Mouse (Mus musculus) macrophage (primary cell): ENCODE measurements around the gene Etv5. TPM values are rescaled to one million over a fixed set of nuclear protein-coding genes. Genes with fewer than 3 reads are reported as not detected.

Experiments
- H3K27ac ChIP-seq: fragments of 350-480 bp; formaldehyde crosslinking; 2 replicates; pipeline ENCODE4 v1.9.0; 2021
- H3K36me3 ChIP-seq: fragments of 350-480 bp; formaldehyde crosslinking; 2 replicates; pipeline ENCODE4 v1.9.0; 2021; ENCODE audit errors: inconsistent target
- H3K4me3 ChIP-seq: fragments of 350-480 bp; formaldehyde crosslinking; 2 replicates; pipeline ENCODE4 v1.9.0; 2021; ENCODE audit errors: inconsistent target
- H3K79me2 ChIP-seq: fragments of 350-480 bp; formaldehyde crosslinking; 2 replicates; pipeline ENCODE4 v1.9.0; 2021; ENCODE audit errors: inconsistent target
- WGBS: methylation state at CpG from one replicate; pipeline ENCODE4 v1.1.7; 2026; ENCODE audit warnings: inconsistent platforms; ENCODE audit not compliant: missing documents; 5-methylcytosine and 5-hydroxymethylcytosine counted together
- polyA plus RNA-seq: library from polyadenylated mRNA; stranded (reverse); fragments of 250-400 nt; gene quantifications from 3 replicates; pipeline ENCODE4 v1.2.4, GENCODE M21; 2018; ENCODE audit warnings: inconsistent platforms
- total RNA-seq, 78 experiments: library from RNA; depleted of rRNA; stranded (reverse); fragments of 250-400 nt; gene quantifications; 1 replicate in 9 of 78; 2 replicates in 24 of 78; 3 replicates in 43 of 78; 4 replicates in 2 of 78; pipeline ENCODE4 v1.2.4; 2018; ENCODE audit warnings: inconsistent platforms in 56 of 78

Gene Etv5
- total RNA-seq (2018; cell fraction: chromatin; rRNA removed) = 10 to 100 TPM in 11 of 26 experiments, 1 to 10 TPM in 15; 2.3 to 15.9 (median 9.1) TPM
- total RNA-seq (2018; cell fraction: cytosol; rRNA removed) = 10 to 100 TPM in 25 of 26 experiments, 1 to 10 TPM in 1; 9.2 to 16.2 (median 12.9) TPM
- total RNA-seq (2018; cell fraction: nucleus; rRNA removed) = 10 to 100 TPM in 6 of 26 experiments, 1 to 10 TPM in 20; 5.1 to 68.1 (median 7.5) TPM
- 6.4 to 103 TPM (median 10.0 TPM) in 3 replicates for polyA plus RNA-seq

DNA sequence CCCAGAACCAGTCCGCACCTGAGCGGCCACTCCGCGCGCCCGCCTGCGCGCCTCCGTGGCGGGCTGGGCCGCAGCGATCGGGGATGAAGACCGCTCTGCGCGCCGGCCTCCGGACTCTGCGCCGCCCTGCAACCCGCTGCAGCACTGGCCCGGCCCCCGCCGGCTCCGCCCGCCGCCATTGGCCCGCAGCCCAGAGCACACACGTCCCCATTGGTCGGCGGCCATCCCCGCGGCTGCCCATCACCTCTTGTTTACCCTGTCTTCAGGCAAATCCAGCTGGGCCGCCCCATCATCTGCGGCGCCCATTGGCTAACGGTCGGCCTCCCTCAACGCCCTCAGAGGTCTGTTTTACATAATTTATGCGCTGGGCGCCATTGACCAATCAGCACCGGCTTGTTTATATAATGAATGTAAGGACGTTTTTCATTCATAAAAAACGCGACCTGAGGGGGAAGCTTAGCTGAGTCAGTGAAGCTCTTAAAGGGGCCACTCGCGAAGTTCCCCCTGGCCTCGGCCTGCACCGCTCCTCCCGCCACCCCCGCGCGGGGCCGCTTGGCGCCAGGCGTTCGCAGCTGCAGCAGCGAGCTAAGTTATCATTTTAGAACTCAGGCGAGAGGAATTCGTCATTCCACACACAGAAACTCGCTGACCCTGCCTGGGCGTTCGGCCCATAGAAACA lies at the start of gene Etv5:
Gene Etv5, minus strand, starts transcription at position 221 of the 679 bp plus-strand sequence.
- peak within 1 kb of the TSS; percentile 93 for H3K27ac ChIP-seq
- H3K79me2 ChIP-seq = peaks cover 43% of the 10 kb centered on the region
- WGBS = under 1% methylated on average over 58 of the region's 63 CpGs

DNA sequence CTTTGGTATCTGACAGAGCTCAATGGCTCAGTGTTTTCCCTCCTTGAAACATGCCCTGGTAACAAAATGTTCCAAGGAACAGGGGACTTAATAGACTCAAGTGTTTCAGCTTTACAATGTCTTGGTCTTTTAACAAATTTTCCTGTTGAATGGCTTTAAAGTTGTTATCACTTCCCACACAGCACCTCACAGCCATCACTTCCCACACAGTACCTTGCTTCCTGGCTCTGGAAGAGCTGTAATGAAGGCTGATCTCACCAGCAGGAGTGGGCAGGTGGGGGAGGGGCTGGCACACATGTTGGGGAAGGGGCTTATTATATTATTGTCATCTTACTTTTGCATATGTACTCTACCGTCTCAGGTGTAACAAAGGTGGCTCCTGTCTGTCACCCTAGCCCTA lies 44.4 kb upstream of the Etv5 start:
- 92% methylated on average over 1 of the region's 1 CpGs for WGBS
- H3K4me3 ChIP-seq = no peak overlapping the region
- H3K36me3 ChIP-seq = no peaks in the 10 kb centered on the region
- H3K27ac ChIP-seq = no peak overlapping the region
- H3K79me2 ChIP-seq = no peaks in the 10 kb centered on the region

More for the DNA sequence above, at the start of gene Etv5:
- no peaks in the 10 kb centered on the region for H3K36me3 ChIP-seq
- peak within 1 kb of the TSS; percentile 75 for H3K4me3 ChIP-seq

GRCm38 (mm10) chr16:22479322-22479721 lies 39.8 kb upstream of the Etv5 start:
- WGBS = 52% methylated on average over 8 of the region's 8 CpGs
- no peaks in the 10 kb centered on the region for H3K79me2 ChIP-seq

DNA sequence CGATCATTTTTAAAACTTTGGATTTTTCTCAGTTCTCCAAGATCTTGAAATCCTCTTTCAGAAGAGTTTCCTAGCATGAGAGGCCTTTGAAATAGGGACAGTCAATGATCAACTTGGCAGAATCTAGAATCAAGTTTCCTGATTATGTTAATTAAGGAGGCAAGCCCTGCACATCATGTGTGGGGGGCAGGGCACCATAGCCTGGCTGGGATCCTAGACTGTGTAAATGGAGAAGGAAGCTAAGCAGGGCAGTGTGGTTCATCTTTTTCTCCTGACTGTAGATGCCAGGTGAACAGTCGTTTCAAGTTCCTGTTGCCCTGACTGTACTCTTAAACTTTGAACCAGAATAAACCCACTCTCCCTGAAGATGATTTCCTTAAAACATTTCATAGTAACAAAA lies 32.2 kb upstream of the Etv5 start:
- H3K27ac ChIP-seq = no peak overlapping the region
- H3K36me3 ChIP-seq = no peaks in the 10 kb centered on the region
- H3K79me2 ChIP-seq = no peaks in the 10 kb centered on the region
- H3K4me3 ChIP-seq = no peak overlapping the region
- WGBS = 50% methylated on average over 2 of the region's 2 CpGs

More at GRCm38 (mm10) chr16:22479322-22479721, 39.8 kb upstream of the Etv5 start:
- Histone ChIP-seq H3K27ac (no peak overlapping the region), H3K36me3 (no peaks in the 10 kb centered on the region), H3K4me3 (no peak overlapping the region)

DNA sequence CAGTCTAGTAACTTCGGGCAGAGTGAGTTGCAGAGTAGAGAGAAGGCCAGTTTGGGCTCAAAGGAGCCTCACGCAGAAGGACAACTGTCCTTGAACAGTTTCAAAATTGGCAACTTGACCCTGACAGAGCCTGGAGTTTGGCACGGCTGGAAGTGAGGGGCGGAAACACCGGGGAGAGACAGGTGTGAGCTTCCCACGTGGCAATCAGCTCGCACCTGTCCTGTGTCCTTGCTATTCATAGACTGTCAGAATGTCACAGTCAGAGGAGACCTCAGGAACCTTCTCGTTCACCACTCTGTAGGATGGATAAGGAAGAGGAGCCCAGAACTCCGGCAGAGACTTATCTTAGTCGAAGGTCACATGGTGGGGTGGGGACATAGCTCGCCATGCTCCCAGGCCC lies 29.9 kb upstream of the Etv5 start:
- Histone ChIP-seq H3K79me2 (no peaks in the 10 kb centered on the region), H3K4me3 (no peak overlapping the region), H3K27ac (no peak overlapping the region), H3K36me3 (no peaks in the 10 kb centered on the region)
- 82% methylated on average over 11 of the region's 11 CpGs for WGBS

DNA sequence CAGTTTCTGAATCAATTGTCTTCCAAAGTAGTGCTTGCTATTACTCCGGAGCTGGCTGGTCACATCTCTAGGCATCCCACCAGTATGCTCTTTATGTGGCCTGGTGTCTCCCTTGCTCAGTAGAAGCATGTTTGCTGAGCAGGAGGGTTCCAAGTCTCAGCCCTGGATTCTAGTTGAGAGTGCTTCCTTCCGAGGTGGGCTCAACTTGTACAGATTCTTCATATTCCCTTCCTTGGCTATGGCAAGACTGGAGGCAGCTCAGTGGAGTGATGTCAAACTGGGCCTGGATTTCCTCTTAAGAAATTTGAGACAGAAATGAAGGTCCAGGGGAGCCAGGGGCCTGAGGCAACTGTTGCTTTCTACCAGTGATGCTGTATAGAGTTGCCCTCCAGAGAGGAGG lies 27.6 kb upstream of the Etv5 start:
- H3K4me3 ChIP-seq = no peak overlapping the region
- H3K27ac ChIP-seq = no peak overlapping the region
- H3K79me2 ChIP-seq = no peaks in the 10 kb centered on the region
- 95% methylated on average over 2 of the region's 2 CpGs for WGBS
- H3K36me3 ChIP-seq = no peaks in the 10 kb centered on the region

DNA sequence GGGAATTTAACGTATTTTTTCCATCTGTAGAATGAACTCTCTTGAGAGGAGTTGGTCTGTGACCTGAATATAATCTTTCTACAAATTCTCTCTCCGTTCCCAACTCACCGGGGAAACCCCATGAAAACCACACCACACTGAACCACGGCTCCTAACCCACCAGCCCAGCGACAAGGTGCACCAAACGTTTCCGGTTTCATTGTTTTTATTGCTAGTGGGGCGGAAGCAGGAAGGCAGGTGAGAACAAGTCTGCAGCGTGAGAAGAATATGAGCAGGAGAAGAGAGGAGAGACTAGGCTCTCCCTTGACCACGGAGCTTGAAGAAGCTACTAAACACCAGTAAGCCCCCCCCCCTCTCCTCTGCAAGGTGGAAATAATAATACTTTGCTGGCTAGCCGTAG lies 26.9 kb upstream of the Etv5 start:
- Histone ChIP-seq H3K27ac (no peak overlapping the region), H3K4me3 (no peak overlapping the region), H3K79me2 (no peaks in the 10 kb centered on the region), H3K36me3 (no peaks in the 10 kb centered on the region)
- WGBS = 42% methylated on average over 10 of the region's 11 CpGs

DNA sequence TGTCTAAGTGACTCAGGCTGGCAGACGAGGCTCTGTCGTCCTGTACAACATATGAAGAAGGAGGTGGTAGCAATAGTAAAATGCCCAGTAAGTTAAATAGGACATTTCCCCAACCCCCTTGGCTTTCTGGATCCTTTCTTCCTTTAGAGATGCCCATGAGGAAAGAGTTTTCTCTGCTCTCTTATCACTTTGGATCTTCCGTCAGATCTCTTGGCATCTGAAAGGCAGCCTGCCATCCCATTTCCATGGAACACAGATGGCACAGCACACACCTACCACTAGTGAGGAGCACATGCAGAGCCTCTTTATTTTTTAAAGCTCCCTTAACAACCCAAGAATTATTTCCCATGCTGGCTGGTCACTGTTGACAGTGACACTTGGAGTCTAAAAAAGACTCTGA lies 22.7 kb upstream of the Etv5 start:
- no peak overlapping the region for H3K4me3 ChIP-seq
- H3K27ac ChIP-seq = 0 out of 2 replicates have a peak overlapping the region, but pooled peaks have one; percentile 52
- WGBS = 81% methylated on average over 3 of the region's 3 CpGs
- no peaks in the 10 kb centered on the region for H3K36me3 ChIP-seq
- H3K79me2 ChIP-seq = no peaks in the 10 kb centered on the region

DNA sequence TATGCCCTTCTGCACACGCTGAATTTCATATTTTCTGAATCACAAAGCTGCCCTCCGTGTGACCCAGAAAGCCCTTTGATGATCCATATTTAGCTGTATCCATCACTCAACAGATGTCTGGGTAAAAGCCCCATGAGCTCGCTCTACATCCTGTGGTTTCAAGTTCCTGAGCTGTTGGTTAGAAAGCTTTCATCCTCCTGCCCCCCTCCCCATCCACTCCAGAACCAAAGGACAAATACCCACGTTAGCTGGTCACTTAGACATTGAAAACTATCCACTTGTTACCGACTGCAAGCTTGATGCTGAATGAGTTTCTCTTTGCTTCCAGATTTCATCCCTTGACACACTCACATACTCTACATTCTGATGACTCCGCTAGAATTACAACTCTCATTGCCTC lies 22.2 kb upstream of the Etv5 start:
- no peaks in the 10 kb centered on the region for H3K36me3 ChIP-seq
- peak overlapping the region; percentile 52 for H3K27ac ChIP-seq
- WGBS = 42% methylated on average over 6 of the region's 6 CpGs
- H3K79me2 ChIP-seq = no peaks in the 10 kb centered on the region
- H3K4me3 ChIP-seq = no peak overlapping the region

GRCm38 (mm10) chr16:22460960-22461359 lies 21.4 kb upstream of the Etv5 start:
- Histone ChIP-seq H3K79me2 (no peaks in the 10 kb centered on the region), H3K4me3 (no peak overlapping the region), H3K27ac (peak overlapping the region; percentile 52), H3K36me3 (no peaks in the 10 kb centered on the region)
- WGBS = 0% methylated on average over 1 of the region's 1 CpGs

GRCm38 (mm10) chr16:22452082-22452481 lies 12.6 kb upstream of the Etv5 start:
- 93% methylated on average over 8 of the region's 9 CpGs for WGBS

DNA sequence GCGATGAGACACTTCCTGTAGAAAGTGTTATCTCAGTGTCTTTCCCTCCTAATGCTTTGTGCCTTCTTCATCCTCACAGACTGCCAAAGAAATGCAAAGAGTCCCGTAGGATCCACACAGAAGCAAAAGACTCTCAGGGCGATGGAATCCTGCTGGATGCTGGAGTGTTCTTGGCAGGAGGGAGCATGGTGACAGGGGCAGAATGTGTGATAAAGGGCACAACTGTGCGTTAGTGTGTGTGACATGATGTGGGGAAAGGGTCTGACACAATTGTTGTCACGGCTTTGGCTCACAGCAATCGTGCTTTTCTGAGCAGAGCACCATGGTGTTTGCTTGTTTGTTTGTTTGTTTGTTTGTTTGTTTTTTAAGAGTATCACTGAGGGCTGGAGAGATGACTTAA lies 8.6 kb upstream of the Etv5 start:
- H3K79me2 ChIP-seq = no peaks in the 10 kb centered on the region
- H3K27ac ChIP-seq = no peak overlapping the region
- 95% methylated on average over 6 of the region's 6 CpGs for WGBS
- H3K36me3 ChIP-seq = no peaks in the 10 kb centered on the region
- H3K4me3 ChIP-seq = no peak overlapping the region

More at GRCm38 (mm10) chr16:22452082-22452481, 12.6 kb upstream of the Etv5 start:
- H3K27ac ChIP-seq = no peak overlapping the region
- no peaks in the 10 kb centered on the region for H3K79me2 ChIP-seq
- H3K4me3 ChIP-seq = no peak overlapping the region
- no peaks in the 10 kb centered on the region for H3K36me3 ChIP-seq

DNA sequence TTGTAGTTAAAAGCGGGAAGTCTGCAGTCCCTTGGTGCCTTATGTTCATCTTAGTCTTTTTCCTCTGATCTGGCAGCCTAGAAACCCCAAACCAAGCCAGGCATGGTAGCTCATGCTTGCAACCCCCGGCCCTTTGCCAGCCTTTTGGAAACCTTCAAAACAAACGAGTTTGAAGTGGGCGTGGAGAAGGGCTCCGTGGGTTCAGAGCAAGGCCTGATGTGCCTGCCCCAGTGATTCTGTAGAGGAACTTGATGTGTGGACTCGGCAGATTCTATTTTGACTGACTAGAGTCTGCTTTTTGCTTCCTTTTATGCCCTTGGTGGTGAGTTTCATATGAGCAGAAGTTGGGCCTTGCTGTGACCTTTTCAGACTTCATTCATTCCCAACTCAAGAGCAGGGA lies 5.3 kb upstream of the Etv5 start:
- 5% methylated on average over 6 of the region's 6 CpGs for WGBS
- Histone ChIP-seq H3K4me3 (no peak overlapping the region; the same call in 1 of the 2 replicates), H3K27ac (peak overlapping the region; percentile 99), H3K79me2 (no peaks in the 10 kb centered on the region), H3K36me3 (no peaks in the 10 kb centered on the region)

DNA sequence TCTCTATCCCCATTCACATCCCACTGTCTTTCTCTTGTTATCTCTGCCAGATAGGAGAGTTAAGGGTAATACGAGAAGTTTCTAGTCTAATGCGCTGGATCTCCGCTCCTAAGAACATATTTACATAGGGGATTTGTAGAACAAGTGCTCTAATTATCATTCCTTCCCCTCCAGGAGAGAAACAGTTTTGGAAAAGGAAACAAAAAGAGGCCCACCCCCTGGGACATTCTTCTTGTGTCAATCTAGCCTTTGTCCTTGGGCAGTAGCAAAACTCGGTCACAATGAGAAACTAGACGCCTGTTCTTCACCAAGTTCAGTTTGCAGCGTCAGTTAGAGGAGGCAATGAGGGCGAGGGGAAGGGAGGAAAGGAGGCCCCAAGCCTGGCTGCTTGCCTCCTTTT lies 2.7 kb upstream of the Etv5 start:
- WGBS = 91% methylated on average over 7 of the region's 7 CpGs
- Histone ChIP-seq H3K4me3 (no peak overlapping the region), H3K36me3 (no peaks in the 10 kb centered on the region), H3K79me2 (peaks cover 19% of the 10 kb centered on the region), H3K27ac (no peak overlapping the region)

DNA sequence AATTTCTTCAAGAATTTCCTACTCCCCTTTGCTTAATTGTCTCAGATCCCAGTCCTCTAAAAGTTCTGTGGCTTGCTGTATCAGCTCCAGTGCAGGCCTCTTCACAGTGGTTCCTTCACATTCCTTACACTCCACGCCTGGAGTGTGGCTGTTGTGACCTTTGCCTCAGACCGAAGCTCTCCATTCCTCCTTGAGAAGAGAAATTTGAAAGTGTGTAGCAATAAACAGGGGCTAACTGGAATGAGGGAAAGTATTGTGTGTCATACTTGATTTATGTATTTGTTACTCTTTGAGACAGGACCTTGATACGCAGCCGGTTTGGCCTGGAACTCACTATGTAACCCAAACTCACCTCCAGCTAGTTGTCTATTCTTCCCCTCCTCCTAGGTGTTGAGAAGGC lies 1.8 kb upstream of the Etv5 start:
- H3K27ac ChIP-seq = peak overlapping the region; percentile 93
- WGBS = 90% methylated on average over 4 of the region's 4 CpGs

More for the DNA sequence above, 1.8 kb upstream of the Etv5 start:
- Histone ChIP-seq H3K36me3 (no peaks in the 10 kb centered on the region), H3K79me2 (peaks cover 28% of the 10 kb centered on the region), H3K4me3 (no peak overlapping the region)
